Mouse (Mus musculus): ENCODE measurements at regions not wholly inside any gene's neighbourhood (a gene's known extent, or its start where the extent isn't known, plus 50 kb on each side); places are given as distances from the start of the nearest gene placed in this dataset.

- no peak for DNase-seq
Measured at GRCm38 (mm10) chr17:67569865-67570264, 62.7 kb downstream of the Lrrc30 start.

- peak; percentile 62 for DNase-seq
Measured at GRCm38 (mm10) chr17:67566216-67566615, 66.3 kb downstream of the Lrrc30 start.

GRCm38 (mm10) chr17:67565746-67566145 lies 66.8 kb downstream of the Lrrc30 start:
- DNase-seq: peak; percentile 38

- peak; percentile 77 for DNase-seq
Measured at GRCm38 (mm10) chr17:67564845-67565244, 67.7 kb downstream of the Lrrc30 start.

GRCm38 (mm10) chr17:67563036-67563435 lies 69.5 kb downstream of the Lrrc30 start:
- no peak for DNase-seq

GRCm38 (mm10) chr17:67561802-67562201 lies 70.7 kb downstream of the Lrrc30 start:
- peak; percentile 66 for DNase-seq

GRCm38 (mm10) chr17:67557351-67557870 lies 75.1 kb downstream of the Lrrc30 start:
- peak; percentile 38 for DNase-seq

- DNase-seq: no peak
Measured at GRCm38 (mm10) chr17:67552581-67553139, 79.9 kb downstream of the Lrrc30 start.

- DNase-seq: peak; percentile 36
Measured at GRCm38 (mm10) chr17:67548966-67549700, 83.4 kb downstream of the Lrrc30 start.

GRCm38 (mm10) chr17:67544410-67544809 lies 88.1 kb downstream of the Lrrc30 start:
- DNase-seq: peak; percentile 24

GRCm38 (mm10) chr17:67532331-67532730 lies 100.2 kb downstream of the Lrrc30 start:
- no peak for DNase-seq

GRCm38 (mm10) chr17:67520848-67521411 lies 111.6 kb downstream of the Lrrc30 start:
- DNase-seq: no peak

GRCm38 (mm10) chr17:67515601-67516147 lies 116.8 kb downstream of the Lrrc30 start:
- peak; percentile 35 for DNase-seq

- DNase-seq: peak; percentile 43
Measured at GRCm38 (mm10) chr17:67514387-67515241, 117.9 kb downstream of the Lrrc30 start.

- peak; percentile 86 for DNase-seq
Measured at GRCm38 (mm10) chr17:67512699-67513450, 119.6 kb downstream of the Lrrc30 start.

- DNase-seq: no peak
Measured at GRCm38 (mm10) chr17:67512008-67512407, 120.5 kb downstream of the Lrrc30 start.

GRCm38 (mm10) chr17:67509921-67510320 lies 122.6 kb downstream of the Lrrc30 start:
- no peak for DNase-seq

- DNase-seq: no peak
Measured at GRCm38 (mm10) chr17:67509091-67509618, 123.4 kb downstream of the Lrrc30 start.

- no peak for DNase-seq
Measured at GRCm38 (mm10) chr17:67508353-67508752, 124.2 kb downstream of the Lrrc30 start.

- no peak for DNase-seq
Measured at GRCm38 (mm10) chr17:67506466-67506865, 126.1 kb downstream of the Lrrc30 start.

GRCm38 (mm10) chr17:67504502-67505033 lies 128.0 kb downstream of the Lrrc30 start:
- no peak for DNase-seq

Data from kidney, postnatal 14 days (tissue).